Mouse (Mus musculus): ENCODE data around the gene Urah.

The Urah gene

GRCm38 (mm10) chr7:140855181-140855580 lies 20.4 kb downstream of the Urah start:
- no peaks in the 10 kb centered on the region for H3K9me3 ChIP-seq (ENCODE audit: low read length)

DNA sequence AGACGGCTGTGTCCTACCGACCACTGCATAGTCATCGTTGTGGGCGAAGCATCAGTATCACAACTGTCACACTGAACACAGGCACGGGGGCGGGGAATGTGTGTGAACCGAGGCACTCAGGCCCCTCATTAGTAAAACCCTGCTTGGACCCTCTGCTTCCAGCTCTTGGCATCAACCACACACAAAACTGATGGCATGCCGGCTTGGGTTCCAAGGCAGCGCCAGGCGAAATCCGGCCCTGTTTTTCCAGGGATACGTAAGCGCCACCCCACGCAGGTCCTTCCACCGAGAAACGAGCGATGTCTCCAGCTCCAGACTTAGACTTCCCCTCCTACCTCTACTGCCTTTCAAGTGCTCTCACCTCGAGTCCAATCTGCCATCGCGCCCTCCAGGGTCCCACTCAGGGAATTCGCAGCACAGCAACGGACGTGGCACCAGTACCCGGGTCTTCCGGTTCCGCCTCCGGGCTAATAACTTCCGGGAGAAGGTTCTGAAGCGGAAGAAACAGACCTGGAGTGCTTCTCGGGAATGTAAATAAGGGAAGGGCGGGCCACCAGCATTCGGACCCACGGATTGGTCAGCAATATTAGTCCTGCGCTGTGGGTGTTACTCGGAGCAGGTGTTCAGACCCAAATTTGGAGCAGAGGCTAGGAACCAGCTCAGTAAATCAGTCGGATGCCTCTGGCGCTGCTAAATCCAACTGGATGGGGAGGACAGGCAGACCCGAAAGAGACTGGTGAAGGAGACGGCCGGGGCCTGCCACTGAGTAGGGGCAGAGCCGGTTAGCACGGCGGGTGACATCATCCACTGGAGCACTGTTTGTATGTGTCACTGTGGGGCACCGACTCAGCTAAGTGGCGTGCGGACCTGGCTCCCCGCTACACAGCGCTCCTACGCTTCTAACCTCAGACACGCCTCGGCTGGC lies 21.3 kb downstream of the Urah start, which contains the start of gene Gm45785:
TSS of gene Gm45785 (minus strand) at position 472 of the 925 bp plus-strand sequence.
- no peak for TF ChIP-seq CTCF (conservative IDR thresholded peaks at IDR 0.05; ENCODE audit: low read length)
- no peak for TF ChIP-seq POU5F1 (IDR thresholded peaks at IDR 0.05; ENCODE audit: borderline replicate concordance, low read length)
- TF ChIP-seq NANOG (IDR thresholded peaks at IDR 0.05; ENCODE audit: borderline replicate concordance, low read length): no peak
- H3K9me3 ChIP-seq (ENCODE audit: low read length): no peaks in the 10 kb centered on the region
- peaks cover 79% of the 10 kb centered on the region for H3K4me1 ChIP-seq (replicated peaks; ENCODE audit: low read depth, low read length)
- H3K27me3 ChIP-seq (ENCODE audit: insufficient read depth, low read length): no peaks in the 10 kb centered on the region
- peak within 1 kb of the TSS; percentile 90 for H3K4me3 ChIP-seq (replicated peaks; ENCODE audit: low read length)
- peaks cover 76% of the 10 kb centered on the region for H3K36me3 ChIP-seq (ENCODE audit: insufficient read depth, low read length)

More at GRCm38 (mm10) chr7:140855181-140855580, 20.4 kb downstream of the Urah start:
- no peak for TF ChIP-seq NANOG (IDR thresholded peaks at IDR 0.05; ENCODE audit: borderline replicate concordance, low read length)
- TF ChIP-seq POU5F1 (IDR thresholded peaks at IDR 0.05; ENCODE audit: borderline replicate concordance, low read length): no peak
- TF ChIP-seq CTCF (conservative IDR thresholded peaks at IDR 0.05; ENCODE audit: low read length): no peak
- Histone ChIP-seq H3K4me1 (replicated peaks; ENCODE audit: low read depth, low read length) (peaks cover 82% of the 10 kb centered on the region), H3K36me3 (ENCODE audit: insufficient read depth, low read length) (peaks cover 75% of the 10 kb centered on the region), H3K4me3 (replicated peaks; ENCODE audit: low read length) (peak overlapping the region; percentile 90), H3K27me3 (ENCODE audit: insufficient read depth, low read length) (no peaks in the 10 kb centered on the region)

DNA sequence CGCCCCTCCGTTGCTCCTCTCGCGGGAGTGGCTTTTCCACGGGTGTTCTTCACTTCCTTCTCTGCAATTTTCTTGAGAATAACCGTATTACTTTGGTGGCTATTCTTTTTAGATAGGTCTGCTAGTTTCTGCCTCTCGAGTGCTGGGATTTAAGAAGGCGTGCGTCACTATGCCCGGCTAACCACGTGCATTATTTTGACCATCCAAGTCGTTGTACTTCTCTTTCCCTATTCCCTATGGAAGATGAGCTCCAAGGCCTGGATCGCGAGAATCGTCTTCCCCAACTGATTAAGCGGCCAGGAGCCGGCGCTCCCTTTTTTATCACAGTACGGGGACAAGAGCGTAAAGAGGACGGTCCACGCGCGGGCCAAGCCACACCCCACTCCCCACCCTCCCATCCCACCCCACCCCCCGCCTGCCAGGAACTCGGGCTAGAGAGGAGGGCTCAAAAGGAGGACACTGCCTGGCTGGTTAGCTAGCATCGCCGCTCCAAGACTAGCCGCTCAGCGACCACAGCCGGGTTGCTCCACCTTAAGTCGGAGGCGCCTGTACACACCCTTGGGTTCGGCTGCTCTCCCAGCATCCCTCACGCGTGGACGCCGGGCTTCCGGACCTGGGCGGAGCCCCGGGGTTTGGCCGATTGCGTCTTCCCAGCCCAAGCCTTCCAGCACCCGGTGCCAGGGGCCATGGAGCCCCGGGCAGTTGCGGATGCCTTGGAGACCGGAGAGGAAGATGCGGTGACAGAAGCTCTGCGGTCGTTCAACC lies 22.1 kb downstream of the Urah start, which contains the start of gene Ric8a:
TSS of gene Ric8a (plus strand) at position 173 of the 765 bp plus-strand sequence.
- Histone ChIP-seq H3K36me3 (ENCODE audit: insufficient read depth, low read length) (peaks cover 78% of the 10 kb centered on the region), H3K4me3 (replicated peaks; ENCODE audit: low read length) (peak within 1 kb of the TSS; percentile 90), H3K27me3 (ENCODE audit: insufficient read depth, low read length) (no peaks in the 10 kb centered on the region), H3K4me1 (replicated peaks; ENCODE audit: low read depth, low read length) (peaks cover 77% of the 10 kb centered on the region), H3K9me3 (ENCODE audit: low read length) (no peaks in the 10 kb centered on the region)
- TF ChIP-seq NANOG (IDR thresholded peaks at IDR 0.05; ENCODE audit: borderline replicate concordance, low read length) (no peak), POU5F1 (IDR thresholded peaks at IDR 0.05; ENCODE audit: borderline replicate concordance, low read length) (no peak), CTCF (conservative IDR thresholded peaks at IDR 0.05; ENCODE audit: low read length) (no peak)

DNA sequence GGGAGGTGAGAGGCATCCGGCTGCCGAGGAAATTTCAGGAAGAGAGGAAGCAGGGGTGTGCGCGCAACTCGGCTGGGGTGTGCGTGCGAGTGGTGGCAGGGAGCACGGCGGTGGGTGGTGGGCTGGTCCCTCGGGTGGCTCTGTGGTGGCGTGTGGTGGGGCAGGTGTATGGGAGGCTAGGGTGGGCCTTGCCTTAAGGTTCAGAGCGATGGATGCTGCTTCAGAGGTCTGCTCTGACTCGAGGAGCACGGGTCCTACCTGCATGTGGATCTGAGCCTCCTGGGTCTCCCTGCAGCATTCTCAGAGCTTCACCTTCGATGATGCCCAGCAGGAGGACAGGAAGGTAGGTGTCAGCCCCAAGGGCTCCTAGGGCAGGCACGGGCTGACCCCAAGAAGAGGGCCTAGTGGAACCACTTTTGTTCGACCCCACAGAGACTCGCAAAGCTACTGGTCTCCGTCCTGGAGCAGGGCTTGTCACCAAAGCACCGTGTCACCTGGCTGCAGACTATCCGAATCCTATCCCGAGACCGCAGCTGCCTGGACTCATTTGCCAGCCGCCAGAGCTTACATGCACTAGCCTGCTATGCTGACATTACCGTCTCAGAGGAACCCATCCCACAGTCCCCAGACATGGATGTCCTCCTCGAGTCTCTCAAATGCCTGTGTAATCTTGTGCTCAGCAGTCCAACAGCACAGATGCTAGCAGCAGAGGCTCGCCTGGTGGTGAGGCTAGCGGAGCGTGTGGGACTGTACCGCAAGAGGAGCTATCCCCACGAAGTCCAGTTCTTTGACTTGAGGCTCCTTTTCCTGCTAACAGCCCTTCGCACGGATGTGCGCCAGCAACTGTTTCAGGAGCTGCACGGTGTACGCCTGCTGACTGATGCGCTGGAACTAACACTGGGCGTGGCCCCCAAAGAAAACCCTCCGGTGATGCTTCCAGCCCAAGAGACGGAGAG lies 23.0 kb downstream of the Urah start, which contains the start of gene Bet1l:
TSS of gene Bet1l (minus strand) at position 28 of the 956 bp plus-strand sequence.
- Histone ChIP-seq H3K4me3 (replicated peaks; ENCODE audit: low read length) (peak within 1 kb of the TSS; percentile 90), H3K4me1 (replicated peaks; ENCODE audit: low read depth, low read length) (peaks cover 72% of the 10 kb centered on the region)
- TF ChIP-seq CTCF (conservative IDR thresholded peaks at IDR 0.05; ENCODE audit: low read length) (no peak), NANOG (IDR thresholded peaks at IDR 0.05; ENCODE audit: borderline replicate concordance, low read length) (no peak), POU5F1 (IDR thresholded peaks at IDR 0.05; ENCODE audit: borderline replicate concordance, low read length) (no peak)

GRCm38 (mm10) chr7:140858746-140859145 lies 23.9 kb downstream of the Urah start:
- peak overlapping the region; percentile 90 for H3K4me3 ChIP-seq (replicated peaks; ENCODE audit: low read length)
- H3K9me3 ChIP-seq (ENCODE audit: low read length): no peaks in the 10 kb centered on the region
- H3K27me3 ChIP-seq (ENCODE audit: insufficient read depth, low read length): no peaks in the 10 kb centered on the region
- H3K4me1 ChIP-seq (replicated peaks; ENCODE audit: low read depth, low read length): peaks cover 65% of the 10 kb centered on the region
- TF ChIP-seq POU5F1 (IDR thresholded peaks at IDR 0.05; ENCODE audit: borderline replicate concordance, low read length) (no peak), CTCF (conservative IDR thresholded peaks at IDR 0.05; ENCODE audit: low read length) (no peak), NANOG (IDR thresholded peaks at IDR 0.05; ENCODE audit: borderline replicate concordance, low read length) (no peak)
- H3K36me3 ChIP-seq (ENCODE audit: insufficient read depth, low read length): peaks cover 78% of the 10 kb centered on the region

More for the DNA sequence above, 23.0 kb downstream of the Urah start, which contains the start of gene Bet1l:
- Histone ChIP-seq H3K27me3 (ENCODE audit: insufficient read depth, low read length) (no peaks in the 10 kb centered on the region), H3K9me3 (ENCODE audit: low read length) (no peaks in the 10 kb centered on the region), H3K36me3 (ENCODE audit: insufficient read depth, low read length) (peaks cover 78% of the 10 kb centered on the region)

DNA sequence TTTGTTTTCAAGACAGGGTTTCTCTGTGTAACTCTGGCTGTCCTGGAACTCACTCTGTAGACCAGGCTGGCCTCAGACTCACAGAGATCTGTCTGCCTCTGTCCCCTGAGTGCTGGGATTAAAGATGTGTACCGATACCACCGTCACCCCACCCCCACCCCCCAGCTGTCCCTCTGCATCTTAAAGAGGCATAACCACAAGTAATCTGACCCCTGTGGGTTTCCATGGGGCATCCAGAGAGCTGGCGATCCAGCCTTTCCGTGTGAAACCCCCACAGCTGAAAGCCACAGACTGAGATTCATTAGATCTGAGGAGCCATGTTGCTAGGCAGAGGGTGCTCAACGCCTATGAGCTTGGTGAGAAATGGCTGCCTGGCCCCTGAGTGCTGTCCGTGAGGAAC lies 25.2 kb downstream of the Urah start:
- Histone ChIP-seq H3K36me3 (ENCODE audit: insufficient read depth, low read length) (peaks cover 78% of the 10 kb centered on the region), H3K27me3 (ENCODE audit: insufficient read depth, low read length) (no peaks in the 10 kb centered on the region), H3K4me1 (replicated peaks; ENCODE audit: low read depth, low read length) (peaks cover 58% of the 10 kb centered on the region), H3K9me3 (ENCODE audit: low read length) (no peaks in the 10 kb centered on the region), H3K4me3 (replicated peaks; ENCODE audit: low read length) (no peak overlapping the region)
- no peak for TF ChIP-seq CTCF (conservative IDR thresholded peaks at IDR 0.05; ENCODE audit: low read length)
- TF ChIP-seq NANOG (IDR thresholded peaks at IDR 0.05; ENCODE audit: borderline replicate concordance, low read length): no peak
- TF ChIP-seq POU5F1 (IDR thresholded peaks at IDR 0.05; ENCODE audit: borderline replicate concordance, low read length): no peak

- TF ChIP-seq CTCF (conservative IDR thresholded peaks at IDR 0.05; ENCODE audit: low read length) (no peak), NANOG (IDR thresholded peaks at IDR 0.05; ENCODE audit: borderline replicate concordance, low read length) (no peak), POU5F1 (IDR thresholded peaks at IDR 0.05; ENCODE audit: borderline replicate concordance, low read length) (no peak)
- Histone ChIP-seq H3K4me1 (replicated peaks; ENCODE audit: low read depth, low read length) (peaks cover 56% of the 10 kb centered on the region), H3K27me3 (ENCODE audit: insufficient read depth, low read length) (no peaks in the 10 kb centered on the region), H3K9me3 (ENCODE audit: low read length) (no peaks in the 10 kb centered on the region), H3K36me3 (ENCODE audit: insufficient read depth, low read length) (peaks cover 79% of the 10 kb centered on the region), H3K4me3 (replicated peaks; ENCODE audit: low read length) (no peak overlapping the region)
Observed at GRCm38 (mm10) chr7:140860728-140861127, 25.9 kb downstream of the Urah start.
